Mouse (Mus musculus): ENCODE results near the gene Rhox3g. TPM values are rescaled to one million over a fixed set of nuclear protein-coding genes. Genes with fewer than 3 reads are reported as not detected.
"Not testable (repeated sequence)": the region's sequence is repeated elsewhere in the genome, so short reads cannot be mapped to it uniquely, and the experiment has no call there.

The Rhox3g gene
- polyA plus RNA-seq (2016; fragmentation: Nextera tagmentation; extraction: Ambion mirVana): not detected in 2 replicates

DNA sequence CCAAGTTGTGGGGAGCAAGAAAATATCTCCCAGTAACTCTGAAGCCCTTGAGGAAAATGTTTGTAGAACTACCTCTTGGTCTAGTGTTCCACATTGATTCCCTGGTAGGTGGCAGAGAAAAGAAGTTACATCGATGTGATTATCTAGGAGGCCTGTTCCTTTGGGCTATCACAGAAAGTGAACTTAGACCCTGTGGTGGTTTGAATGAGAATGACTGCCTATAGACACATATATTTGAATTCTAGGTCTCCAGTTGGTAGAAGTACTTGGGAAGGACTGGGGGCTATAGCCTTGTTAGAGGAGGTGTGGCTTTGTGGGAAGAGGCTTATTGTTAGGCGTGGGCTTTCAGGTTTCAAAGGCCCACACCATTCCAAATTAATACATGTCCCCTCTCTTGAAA is at the start of gene Rhox3g:
Rhox3g (minus strand) TSS at position 101 of the 400 bp plus-strand sequence.
- H3K4me2 ChIP-seq (replicated peaks); H3K27ac ChIP-seq; ATAC-seq (ENCODE audit: low FRiP score, low read depth); H3K9ac ChIP-seq; H3K4me3 ChIP-seq; H3K36me3 ChIP-seq; H3K27me3 ChIP-seq (replicated peaks); H3K9me3 ChIP-seq; H3K4me1 ChIP-seq: not testable (repeated sequence)
- whole genome bisulfite sequencing: 96% methylated on average over 2 of the region's 2 CpGs

DNA sequence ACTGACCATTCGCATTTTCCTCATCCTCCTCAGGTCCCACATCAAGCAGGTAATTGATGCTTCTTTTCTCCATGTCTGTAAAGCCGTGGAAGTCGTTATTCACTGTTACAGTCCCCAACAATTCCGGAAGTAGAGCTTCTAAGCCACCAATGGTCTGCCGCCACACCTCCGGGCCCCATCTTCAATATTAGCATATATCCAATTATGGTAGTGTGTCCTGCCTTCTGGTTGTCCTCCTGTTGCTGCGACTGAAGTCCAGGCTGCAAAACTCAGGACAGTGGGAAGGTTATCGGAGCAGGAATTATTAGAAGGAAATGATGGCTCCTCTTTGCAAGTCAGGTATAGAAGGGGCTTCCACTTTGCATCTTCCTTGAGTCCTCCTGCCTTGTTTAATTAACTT is 44.8 kb upstream of the Rhox3g start, which contains the start of gene Rhox2h:
Rhox2h (minus strand) TSS at position 101 of the 400 bp plus-strand sequence.
- H3K36me3 ChIP-seq; ATAC-seq (ENCODE audit: low FRiP score, low read depth); H3K4me1 ChIP-seq; H3K4me3 ChIP-seq; H3K27me3 ChIP-seq (replicated peaks); H3K27ac ChIP-seq; H3K4me2 ChIP-seq (replicated peaks); H3K9ac ChIP-seq; H3K9me3 ChIP-seq: not testable (repeated sequence)
- WGBS: 89% methylated on average over 8 of the region's 8 CpGs

DNA sequence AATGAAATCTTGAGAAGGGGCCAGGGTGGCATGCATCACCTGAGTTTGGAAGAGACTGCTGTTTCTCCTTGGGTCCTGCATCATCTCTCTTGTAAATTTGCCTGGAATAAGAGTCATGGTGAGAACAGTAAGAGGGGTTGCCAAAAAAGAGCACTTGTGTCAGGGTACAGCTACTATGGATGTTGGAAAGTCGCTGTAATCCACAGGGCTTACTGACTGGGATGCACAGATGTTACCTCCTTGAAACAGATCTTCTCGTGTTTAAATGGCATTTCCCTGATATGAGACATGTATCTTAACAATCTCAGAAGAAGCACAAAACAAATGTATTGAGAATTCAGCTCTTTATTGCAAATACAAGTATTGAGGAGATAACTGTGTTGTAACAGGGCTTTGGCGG is 40.3 kb upstream of the Rhox3g start, which contains the start of gene Rhox3h:
Rhox3h (minus strand) TSS at position 101 of the 400 bp plus-strand sequence.
- not testable (repeated sequence) for H3K4me3 ChIP-seq; H3K36me3 ChIP-seq; H3K27me3 ChIP-seq (replicated peaks); H3K9me3 ChIP-seq; ATAC-seq (ENCODE audit: low FRiP score, low read depth); H3K4me2 ChIP-seq (replicated peaks); H3K4me1 ChIP-seq; H3K9ac ChIP-seq; H3K27ac ChIP-seq
- 89% methylated on average over 1 of the region's 3 CpGs for WGBS

DNA sequence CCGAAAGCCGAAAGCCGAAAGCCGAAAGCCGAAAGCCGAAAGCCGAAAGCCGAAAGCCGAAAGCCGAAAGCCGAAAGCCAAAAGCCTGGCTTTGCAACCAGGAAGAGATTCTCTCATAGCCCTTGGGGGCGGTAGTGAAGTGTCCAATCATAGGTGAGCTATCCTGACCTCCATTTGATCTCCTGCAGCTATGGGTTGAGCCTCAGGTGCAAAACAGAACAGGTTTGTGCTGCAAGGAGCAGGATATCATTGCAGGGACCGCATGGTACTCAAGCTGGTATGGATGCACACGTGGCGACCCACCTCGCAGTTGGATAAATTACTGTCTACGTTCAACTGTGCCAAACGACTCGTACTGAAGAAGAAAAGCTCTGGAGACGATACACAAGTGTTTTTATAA is 22.8 kb upstream of the Rhox3g start, which contains the start of gene Rhox4g:
Rhox4g (minus strand) TSS at position 101 of the 400 bp plus-strand sequence.
- not testable (repeated sequence) for H3K27me3 ChIP-seq (replicated peaks); H3K27ac ChIP-seq; H3K4me1 ChIP-seq; H3K4me2 ChIP-seq (replicated peaks); H3K9ac ChIP-seq; H3K4me3 ChIP-seq; H3K9me3 ChIP-seq; H3K36me3 ChIP-seq; ATAC-seq (ENCODE audit: low FRiP score, low read depth)
- 94% methylated on average over 17 of the region's 20 CpGs for WGBS

DNA sequence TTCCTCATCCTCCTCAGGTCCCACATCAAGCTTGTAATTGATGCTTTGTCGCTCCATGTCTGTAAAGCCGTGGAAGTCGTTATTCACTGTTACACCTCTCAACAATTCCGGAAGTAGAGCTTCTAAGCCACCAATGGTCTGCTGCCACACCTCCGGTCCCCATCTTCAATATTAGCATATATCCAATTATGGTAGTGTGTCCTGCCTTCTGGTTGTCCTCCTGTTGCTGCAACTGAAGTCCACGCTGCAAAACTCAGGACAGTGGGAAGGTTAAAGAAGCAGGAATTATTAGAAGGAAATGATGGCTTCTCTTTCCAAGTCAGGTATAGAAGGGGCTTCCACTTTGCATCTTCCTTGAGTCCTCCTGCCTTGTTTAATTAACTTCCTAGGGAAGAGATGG is 15.0 kb upstream of the Rhox3g start, which contains the start of gene Rhox2g:
Rhox2g (minus strand) TSS at position 101 of the 400 bp plus-strand sequence.
- H3K36me3 ChIP-seq; H3K4me2 ChIP-seq (replicated peaks); ATAC-seq (ENCODE audit: low FRiP score, low read depth); H3K4me3 ChIP-seq; H3K9ac ChIP-seq; H3K27ac ChIP-seq; H3K4me1 ChIP-seq; H3K27me3 ChIP-seq (replicated peaks); H3K9me3 ChIP-seq: not testable (repeated sequence)
- 91% methylated on average over 6 of the region's 6 CpGs for WGBS

DNA sequence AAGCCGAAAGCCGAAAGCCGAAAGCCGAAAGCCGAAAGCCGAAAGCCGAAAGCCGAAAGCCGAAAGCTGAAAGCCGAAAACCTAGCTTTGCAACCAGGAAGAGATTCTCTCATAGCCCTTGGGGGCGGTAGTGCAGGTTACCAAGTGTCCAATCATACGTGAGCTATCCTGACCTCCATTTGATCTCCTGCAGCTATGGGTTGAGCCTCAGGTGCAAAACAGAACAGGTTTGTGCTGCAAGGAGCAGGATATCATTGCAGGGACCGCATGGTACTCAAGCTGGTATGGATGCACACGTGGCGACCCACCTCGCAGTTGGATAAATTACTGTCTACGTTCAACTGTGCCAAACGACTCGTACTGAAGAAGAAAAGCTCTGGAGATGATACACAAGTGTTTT is 20.8 kb downstream of the Rhox3g start, which contains the start of gene Rhox4f:
Rhox4f (minus strand) TSS at position 101 of the 400 bp plus-strand sequence.
- not testable (repeated sequence) for H3K27me3 ChIP-seq (replicated peaks); ATAC-seq (ENCODE audit: low FRiP score, low read depth); H3K36me3 ChIP-seq; H3K4me2 ChIP-seq (replicated peaks); H3K4me3 ChIP-seq; H3K9ac ChIP-seq; H3K4me1 ChIP-seq; H3K9me3 ChIP-seq; H3K27ac ChIP-seq
- 94% methylated on average over 19 of the region's 19 CpGs for WGBS

DNA sequence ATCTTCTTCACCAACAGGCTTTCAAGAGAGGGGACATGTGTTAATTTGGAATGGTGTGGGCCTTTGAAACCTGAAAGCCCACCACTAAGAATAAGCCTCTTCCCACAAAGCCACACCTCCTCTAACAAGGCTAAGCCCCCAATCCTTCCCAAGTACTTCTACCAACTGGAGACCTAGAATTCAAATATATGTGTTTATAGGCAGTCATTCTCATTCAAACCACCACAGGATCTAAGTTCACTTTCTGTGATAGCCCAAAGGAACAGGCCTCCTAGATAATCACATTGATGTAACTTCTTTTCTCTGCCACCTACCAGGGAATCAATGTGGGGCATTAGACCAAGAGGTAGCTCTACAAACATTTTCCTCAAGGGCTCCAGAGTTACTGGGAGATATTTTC is 47.7 kb downstream of the Rhox3g start, which contains the start of gene Rhox3f:
Rhox3f (plus strand) TSS at position 301 of the 400 bp plus-strand sequence.
- not testable (repeated sequence) for H3K36me3 ChIP-seq; H3K9me3 ChIP-seq; H3K4me2 ChIP-seq (replicated peaks)

More for the DNA sequence above, 47.7 kb downstream of the Rhox3g start, which contains the start of gene Rhox3f:
- not testable (repeated sequence) for H3K4me1 ChIP-seq; ATAC-seq (ENCODE audit: low FRiP score, low read depth); H3K27ac ChIP-seq; H3K27me3 ChIP-seq (replicated peaks); H3K9ac ChIP-seq; H3K4me3 ChIP-seq

Other genes starting within 250 kb of the Rhox3g start
- not detected in 2 replicates for gene Rhox3a2, start 248.6 kb downstream of the Rhox3g start, polyA plus RNA-seq (2016; fragmentation: Nextera tagmentation; extraction: Ambion mirVana)
- gene Rhox4a2, start 237.8 kb downstream of the Rhox3g start, polyA plus RNA-seq (2016; fragmentation: Nextera tagmentation; extraction: Ambion mirVana): not detected in 2 replicates
- not detected in 2 replicates for gene Rhox2b, start 216.5 kb downstream of the Rhox3g start, polyA plus RNA-seq (2016; fragmentation: Nextera tagmentation; extraction: Ambion mirVana)
- gene Rhox4b, start 196.1 kb downstream of the Rhox3g start, polyA plus RNA-seq (2016; fragmentation: Nextera tagmentation; extraction: Ambion mirVana): not detected in 2 replicates
- gene Rhox2c, start 174.9 kb downstream of the Rhox3g start, polyA plus RNA-seq (2016; fragmentation: Nextera tagmentation; extraction: Ambion mirVana): not detected in 2 replicates
- not detected in 2 replicates for gene Rhox3c, start 170.0 kb downstream of the Rhox3g start, polyA plus RNA-seq (2016; fragmentation: Nextera tagmentation; extraction: Ambion mirVana)
- not detected in 2 replicates for gene Rhox4c, start 148.3 kb downstream of the Rhox3g start, polyA plus RNA-seq (2016; fragmentation: Nextera tagmentation; extraction: Ambion mirVana)
- not detected in 2 replicates for gene Rhox2d, start 135.2 kb downstream of the Rhox3g start, polyA plus RNA-seq (2016; fragmentation: Nextera tagmentation; extraction: Ambion mirVana)
- gene Rhox4d, start 114.3 kb downstream of the Rhox3g start, polyA plus RNA-seq (2016; fragmentation: Nextera tagmentation; extraction: Ambion mirVana): not detected in 2 replicates
- gene Rhox2e, start 98.2 kb downstream of the Rhox3g start, polyA plus RNA-seq (2016; fragmentation: Nextera tagmentation; extraction: Ambion mirVana): not detected in 2 replicates
- gene Rhox3e, start 86.6 kb downstream of the Rhox3g start, polyA plus RNA-seq (2016; fragmentation: Nextera tagmentation; extraction: Ambion mirVana): not detected in 2 replicates
- gene Rhox4e, start 71.2 kb downstream of the Rhox3g start, polyA plus RNA-seq (2016; fragmentation: Nextera tagmentation; extraction: Ambion mirVana): not detected in 2 replicates
- gene Rhox2f, start 57.2 kb downstream of the Rhox3g start, polyA plus RNA-seq (2016; fragmentation: Nextera tagmentation; extraction: Ambion mirVana): not detected in 2 replicates
- not detected in 2 replicates for gene Rhox3f, start 47.6 kb downstream of the Rhox3g start, polyA plus RNA-seq (2016; fragmentation: Nextera tagmentation; extraction: Ambion mirVana)
- gene Rhox4f, start 20.9 kb downstream of the Rhox3g start, polyA plus RNA-seq (2016; fragmentation: Nextera tagmentation; extraction: Ambion mirVana): not detected in 2 replicates
- gene Rhox2g, start 14.9 kb upstream of the Rhox3g start, polyA plus RNA-seq (2016; fragmentation: Nextera tagmentation; extraction: Ambion mirVana): not detected in 2 replicates
- not detected in 2 replicates for gene Rhox4g, start 22.7 kb upstream of the Rhox3g start, polyA plus RNA-seq (2016; fragmentation: Nextera tagmentation; extraction: Ambion mirVana)
- gene Rhox3h, start 40.2 kb upstream of the Rhox3g start, polyA plus RNA-seq (2016; fragmentation: Nextera tagmentation; extraction: Ambion mirVana): not detected in 2 replicates
- not detected in 2 replicates for gene Rhox2h, start 44.7 kb upstream of the Rhox3g start, polyA plus RNA-seq (2016; fragmentation: Nextera tagmentation; extraction: Ambion mirVana)
- gene Rhox5, start 176.2 kb upstream of the Rhox3g start, polyA plus RNA-seq (2016; fragmentation: Nextera tagmentation; extraction: Ambion mirVana): 0.84 and 1.1 TPM in 2 replicates
- not detected in 2 replicates for gene Rhox6, start 198.3 kb upstream of the Rhox3g start, polyA plus RNA-seq (2016; fragmentation: Nextera tagmentation; extraction: Ambion mirVana)
- not detected in 2 replicates for gene Rhox7a, start 203.1 kb upstream of the Rhox3g start, polyA plus RNA-seq (2016; fragmentation: Nextera tagmentation; extraction: Ambion mirVana)